Mouse (Mus musculus): ENCODE measurements at regions not wholly inside any gene's neighbourhood (a gene's known extent, or its start where the extent isn't known, plus 50 kb on each side); places are given as distances from the start of the nearest gene placed in this dataset.

GRCm38 (mm10) chr10:66955430-66955829 lies 140.5 kb upstream of the Jmjd1c start:
- Histone ChIP-seq H3K4me1 (replicated peaks; ENCODE audit: control insufficient read depth, insufficient read depth, low read length) (no peaks in the 10 kb centered on the region), H3K27ac (ENCODE audit: low read depth, low read length) (no peak overlapping the region), H3K9ac (ENCODE audit: low read depth, low read length) (no peak overlapping the region), H3K9me3 (ENCODE audit: control insufficient read depth, low read length) (no peaks in the 10 kb centered on the region), H3K4me2 (replicated peaks; ENCODE audit: low read depth, low read length) (no peak overlapping the region), H3K27me3 (ENCODE audit: control insufficient read depth, insufficient read depth, low read length) (no peaks in the 10 kb centered on the region), H3K4me3 (ENCODE audit: low read depth, low read length) (no peak overlapping the region), H3K36me3 (ENCODE audit: control insufficient read depth, insufficient read depth, low read length) (no peaks in the 10 kb centered on the region)
- WGBS = 66% methylated on average over 5 of the region's 5 CpGs
- no peak for DNase-seq (ENCODE audit: low spot score)
- no peak for ATAC-seq (ENCODE audit: low FRiP score)

- Histone ChIP-seq H3K27me3 (ENCODE audit: control insufficient read depth, insufficient read depth, low read length) (no peaks in the 10 kb centered on the region), H3K9ac (ENCODE audit: low read depth, low read length) (no peak overlapping the region), H3K9me3 (ENCODE audit: control insufficient read depth, low read length) (no peaks in the 10 kb centered on the region), H3K27ac (ENCODE audit: low read depth, low read length) (no peak overlapping the region), H3K36me3 (ENCODE audit: control insufficient read depth, insufficient read depth, low read length) (no peaks in the 10 kb centered on the region), H3K4me3 (ENCODE audit: low read depth, low read length) (no peak overlapping the region), H3K4me1 (replicated peaks; ENCODE audit: control insufficient read depth, insufficient read depth, low read length) (no peaks in the 10 kb centered on the region), H3K4me2 (replicated peaks; ENCODE audit: low read depth, low read length) (no peak overlapping the region)
- 92% methylated on average over 4 of the region's 4 CpGs for WGBS
- no peak for DNase-seq (ENCODE audit: low spot score)
- ATAC-seq (ENCODE audit: low FRiP score) = no peak
These were observed 139.3 kb upstream of the Jmjd1c start for GRCm38 (mm10) chr10:66956619-66957018.

GRCm38 (mm10) chr10:66957373-66957772 lies 138.6 kb upstream of the Jmjd1c start:
- ATAC-seq (ENCODE audit: low FRiP score) (no peak), DNase-seq (ENCODE audit: low spot score) (no peak)
- no peak overlapping the region for H3K9ac ChIP-seq (ENCODE audit: low read depth, low read length)
- H3K36me3 ChIP-seq (ENCODE audit: control insufficient read depth, insufficient read depth, low read length) = no peaks in the 10 kb centered on the region
- WGBS = 91% methylated on average over 4 of the region's 4 CpGs
- no peak overlapping the region for H3K27ac ChIP-seq (ENCODE audit: low read depth, low read length)
- H3K4me2 ChIP-seq (replicated peaks; ENCODE audit: low read depth, low read length) = no peak overlapping the region
- no peak overlapping the region for H3K4me3 ChIP-seq (ENCODE audit: low read depth, low read length)
- no peaks in the 10 kb centered on the region for H3K9me3 ChIP-seq (ENCODE audit: control insufficient read depth, low read length)
- H3K4me1 ChIP-seq (replicated peaks; ENCODE audit: control insufficient read depth, insufficient read depth, low read length) = no peaks in the 10 kb centered on the region
- H3K27me3 ChIP-seq (ENCODE audit: control insufficient read depth, insufficient read depth, low read length) = no peaks in the 10 kb centered on the region

Data from hindbrain, embryonic 11.5 days (tissue).